Mouse (Mus musculus): ENCODE data around the gene Tmem144. TPM values are rescaled to one million over a fixed set of nuclear protein-coding genes. Genes with fewer than 3 reads are reported as not detected.

Tmem144 gene
- polyA plus RNA-seq, 1 experiment = 6.6 TPM

- no peak for DNase-seq
- Histone ChIP-seq H3K27ac (ENCODE audit: insufficient read depth, low read length) (no peak overlapping the region), H3K4me1 (ENCODE audit: control insufficient read depth, insufficient read depth, low read length) (no peaks in the 10 kb centered on the region), H3K4me3 (replicated peaks; ENCODE audit: insufficient read depth, low read depth, low read length) (no peak overlapping the region), H3K27me3 (ENCODE audit: control insufficient read depth, insufficient read depth, low read length) (no peaks in the 10 kb centered on the region)
- WGBS = 46% methylated on average over 5 of the region's 5 CpGs
- no peak for TF ChIP-seq CTCF (IDR thresholded peaks at IDR 0.05; ENCODE audit: borderline replicate concordance, insufficient read depth, low read depth, low read length)
- no peak for TF ChIP-seq POLR2A (IDR thresholded peaks at IDR 0.05; ENCODE audit: borderline replicate concordance, insufficient read depth, low read length)
Measured at GRCm38 (mm10) chr3:79857780-79858179, 5.2 kb upstream of the Tmem144 start.

DNA sequence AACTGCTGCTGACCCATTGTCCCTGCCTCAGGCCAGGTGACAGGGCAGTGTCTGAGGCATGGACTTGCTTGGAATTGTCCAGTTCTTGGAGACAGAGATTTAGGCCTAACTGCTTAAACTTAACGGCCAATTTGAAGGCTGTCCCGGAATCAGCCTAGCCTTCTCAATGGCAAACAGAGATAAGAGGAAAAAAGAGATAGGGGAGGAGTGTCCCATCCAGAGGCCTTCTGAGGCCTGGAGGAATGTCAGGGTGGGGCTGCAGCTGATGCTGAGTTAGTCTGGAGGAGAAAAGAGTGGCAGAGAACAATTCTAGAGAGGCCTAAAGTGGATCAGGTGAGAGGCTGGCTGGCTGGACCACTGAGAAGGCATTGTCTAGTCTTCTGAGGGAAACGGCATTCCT, 465 bp downstream of the Tmem144 start:
- no peak for TF ChIP-seq POLR2A (IDR thresholded peaks at IDR 0.05; ENCODE audit: borderline replicate concordance, insufficient read depth, low read length)
- TF ChIP-seq CTCF (IDR thresholded peaks at IDR 0.05; ENCODE audit: borderline replicate concordance, insufficient read depth, low read depth, low read length) = no peak
- Histone ChIP-seq H3K27me3 (ENCODE audit: control insufficient read depth, insufficient read depth, low read length) (no peaks in the 10 kb centered on the region), H3K4me1 (ENCODE audit: control insufficient read depth, insufficient read depth, low read length) (no peaks in the 10 kb centered on the region), H3K27ac (ENCODE audit: insufficient read depth, low read length) (no peak overlapping the region), H3K4me3 (replicated peaks; ENCODE audit: insufficient read depth, low read depth, low read length) (no peak overlapping the region)
- 87% methylated on average over 3 of the region's 3 CpGs for WGBS
- DNase-seq = no peak

GRCm38 (mm10) chr3:79850656-79851055, 1.9 kb downstream of the Tmem144 start:
- Histone ChIP-seq H3K27ac (ENCODE audit: insufficient read depth, low read length) (no peak overlapping the region), H3K27me3 (ENCODE audit: control insufficient read depth, insufficient read depth, low read length) (no peaks in the 10 kb centered on the region)

DNA sequence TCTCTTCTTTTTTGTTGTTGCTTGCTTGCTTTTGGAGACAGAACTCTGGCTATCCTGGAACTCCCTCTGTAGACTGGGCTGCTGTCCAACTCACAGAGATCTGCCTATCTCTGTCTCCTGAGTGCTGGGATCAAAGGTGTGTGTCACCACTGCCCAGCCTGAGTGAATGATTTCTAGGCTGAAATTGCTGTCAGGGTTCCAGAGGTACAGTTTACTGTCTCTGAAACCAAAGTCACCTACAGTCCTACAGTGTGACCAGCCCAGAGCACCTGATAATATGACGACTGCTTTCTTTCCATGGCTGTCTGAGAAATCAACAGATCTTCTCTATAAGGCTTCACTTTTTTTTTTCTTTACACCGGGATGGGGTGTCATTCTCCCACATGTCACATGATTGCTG, 3.0 kb downstream of the Tmem144 start:
- Histone ChIP-seq H3K27ac (ENCODE audit: insufficient read depth, low read length) (no peak overlapping the region), H3K27me3 (ENCODE audit: control insufficient read depth, insufficient read depth, low read length) (no peaks in the 10 kb centered on the region), H3K4me3 (replicated peaks; ENCODE audit: insufficient read depth, low read depth, low read length) (no peak overlapping the region), H3K4me1 (ENCODE audit: control insufficient read depth, insufficient read depth, low read length) (no peaks in the 10 kb centered on the region)
- no peak for DNase-seq
- no peak for TF ChIP-seq POLR2A (IDR thresholded peaks at IDR 0.05; ENCODE audit: borderline replicate concordance, insufficient read depth, low read length)
- no peak for TF ChIP-seq CTCF (IDR thresholded peaks at IDR 0.05; ENCODE audit: borderline replicate concordance, insufficient read depth, low read depth, low read length)
- WGBS = 63% methylated on average over 2 of the region's 2 CpGs

More at GRCm38 (mm10) chr3:79850656-79851055, 1.9 kb downstream of the Tmem144 start:
- TF ChIP-seq POLR2A (IDR thresholded peaks at IDR 0.05; ENCODE audit: borderline replicate concordance, insufficient read depth, low read length) (no peak), CTCF (IDR thresholded peaks at IDR 0.05; ENCODE audit: borderline replicate concordance, insufficient read depth, low read depth, low read length) (no peak)
- no peak for DNase-seq
- WGBS = 49% methylated on average over 6 of the region's 6 CpGs
- Histone ChIP-seq H3K4me3 (replicated peaks; ENCODE audit: insufficient read depth, low read depth, low read length) (no peak overlapping the region), H3K4me1 (ENCODE audit: control insufficient read depth, insufficient read depth, low read length) (no peaks in the 10 kb centered on the region)

- TF ChIP-seq CTCF (IDR thresholded peaks at IDR 0.05; ENCODE audit: borderline replicate concordance, insufficient read depth, low read depth, low read length) (no peak), POLR2A (IDR thresholded peaks at IDR 0.05; ENCODE audit: borderline replicate concordance, insufficient read depth, low read length) (no peak)
- H3K4me1 ChIP-seq (ENCODE audit: control insufficient read depth, insufficient read depth, low read length) = no peaks in the 10 kb centered on the region
Measured at GRCm38 (mm10) chr3:79848841-79849240, 3.7 kb downstream of the Tmem144 start.

DNA sequence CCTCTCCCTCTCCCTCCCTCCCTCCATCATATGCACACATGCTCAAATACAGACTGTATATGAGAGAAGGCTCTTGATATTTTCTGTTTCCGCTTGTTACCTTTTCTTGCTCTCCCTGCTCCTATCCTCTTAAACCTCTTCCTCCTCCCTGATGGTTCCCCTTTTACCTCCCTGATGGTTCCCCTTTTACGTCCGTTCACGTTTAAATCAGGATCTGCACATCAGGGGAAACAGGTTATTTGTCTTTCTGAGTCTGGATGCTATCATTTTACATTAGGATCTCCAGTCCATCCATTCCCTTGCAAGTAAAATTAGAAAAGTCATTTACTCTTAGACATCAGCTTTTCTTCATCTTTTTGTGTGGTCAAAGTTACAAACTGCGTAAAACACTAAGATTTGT, 5.9 kb downstream of the Tmem144 start:
- Histone ChIP-seq H3K4me1 (ENCODE audit: control insufficient read depth, insufficient read depth, low read length) (no peaks in the 10 kb centered on the region; the same call in 1 of the 2 replicates), H3K4me3 (replicated peaks; ENCODE audit: insufficient read depth, low read depth, low read length) (no peak overlapping the region), H3K27me3 (ENCODE audit: control insufficient read depth, insufficient read depth, low read length) (no peaks in the 10 kb centered on the region), H3K27ac (ENCODE audit: insufficient read depth, low read length) (no peak overlapping the region)
- WGBS = 80% methylated on average over 5 of the region's 5 CpGs
- no peak for DNase-seq
- TF ChIP-seq CTCF (IDR thresholded peaks at IDR 0.05; ENCODE audit: borderline replicate concordance, insufficient read depth, low read depth, low read length) (no peak), POLR2A (IDR thresholded peaks at IDR 0.05; ENCODE audit: borderline replicate concordance, insufficient read depth, low read length) (no peak)

More at GRCm38 (mm10) chr3:79848841-79849240, 3.7 kb downstream of the Tmem144 start:
- no peak for DNase-seq
- WGBS = 40% methylated on average over 4 of the region's 4 CpGs
- no peak overlapping the region for H3K27ac ChIP-seq (ENCODE audit: insufficient read depth, low read length)
- no peaks in the 10 kb centered on the region for H3K27me3 ChIP-seq (ENCODE audit: control insufficient read depth, insufficient read depth, low read length)
- no peak overlapping the region for H3K4me3 ChIP-seq (replicated peaks; ENCODE audit: insufficient read depth, low read depth, low read length)

- Histone ChIP-seq H3K4me3 (replicated peaks; ENCODE audit: insufficient read depth, low read depth, low read length) (no peak overlapping the region), H3K27me3 (ENCODE audit: control insufficient read depth, insufficient read depth, low read length) (no peaks in the 10 kb centered on the region), H3K27ac (ENCODE audit: insufficient read depth, low read length) (no peak overlapping the region), H3K4me1 (ENCODE audit: control insufficient read depth, insufficient read depth, low read length) (peaks cover 3% of the 10 kb centered on the region; the same call in 1 of the 2 replicates)
- no peak for DNase-seq
- no peak for TF ChIP-seq CTCF (IDR thresholded peaks at IDR 0.05; ENCODE audit: borderline replicate concordance, insufficient read depth, low read depth, low read length)
- TF ChIP-seq POLR2A (IDR thresholded peaks at IDR 0.05; ENCODE audit: borderline replicate concordance, insufficient read depth, low read length) = no peak
- 86% methylated on average over 9 of the region's 9 CpGs for WGBS
Measured at GRCm38 (mm10) chr3:79843999-79844398, 8.6 kb downstream of the Tmem144 start.

DNA sequence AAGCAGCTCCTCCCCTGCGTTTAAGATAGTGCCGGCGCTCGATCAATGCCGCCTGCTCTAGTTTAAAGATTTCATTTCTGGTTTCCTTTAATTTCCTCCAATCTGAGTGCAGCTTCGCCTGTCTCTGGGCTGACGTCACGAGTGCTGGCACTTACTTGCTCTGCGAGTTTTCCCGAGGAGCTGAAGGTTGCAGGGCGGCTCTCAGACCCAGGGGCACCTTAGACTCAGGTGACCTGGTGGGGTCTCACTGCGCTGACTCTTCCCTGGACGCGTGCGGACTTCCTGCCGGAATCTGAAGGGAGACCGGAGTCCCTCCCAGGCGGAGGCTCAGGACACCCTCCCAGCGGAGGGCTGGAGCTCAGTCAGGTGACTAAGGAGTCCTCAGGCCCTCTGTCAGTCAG, 10.0 kb downstream of the Tmem144 start:
- peak; percentile 79 to 82 for DNase-seq
- H3K27ac ChIP-seq (ENCODE audit: insufficient read depth, low read length) = no peak overlapping the region
- peak overlapping the region; percentile 99 for H3K4me3 ChIP-seq (replicated peaks; ENCODE audit: insufficient read depth, low read depth, low read length)
- WGBS = under 1% methylated on average over 19 of the region's 19 CpGs
- peaks cover 3% of the 10 kb centered on the region; the same call in 1 of the 2 replicates for H3K4me1 ChIP-seq (ENCODE audit: control insufficient read depth, insufficient read depth, low read length)
- TF ChIP-seq POLR2A (IDR thresholded peaks at IDR 0.05; ENCODE audit: borderline replicate concordance, insufficient read depth, low read length) (no peak), CTCF (IDR thresholded peaks at IDR 0.05; ENCODE audit: borderline replicate concordance, insufficient read depth, low read depth, low read length) (no peak)
- no peaks in the 10 kb centered on the region for H3K27me3 ChIP-seq (ENCODE audit: control insufficient read depth, insufficient read depth, low read length)

Data from cerebellum, adult 2 months (tissue).